Mouse (Mus musculus) limb, embryonic 14.5 days (tissue): ENCODE data around the gene Paqr7. TPM values are rescaled to one million over a fixed set of nuclear protein-coding genes. Genes with fewer than 3 reads are reported as not detected.
A peak's percentile ranks its signal among the peaks of the same experiment; 100 is the strongest.
"Not testable (repeated sequence)": the region's sequence is repeated elsewhere in the genome, so short reads cannot be mapped to it uniquely, and the experiment has no call there.

Source experiments
- ATAC-seq: fragments of 200-750 bp; cut with Nextera tagmentation; 2 replicates; pipeline ENCODE4 v1.8.0; 2017; ENCODE audit warnings: low read depth, moderate number of reproducible peaks, moderate TSS enrichment; ENCODE audit not compliant: low FRiP score
- DNase-seq: peaks from one replicate; pipeline ENCODE4 v3.0.0-alpha.2; 2015; ENCODE audit warnings: low spot score
- H3K27ac ChIP-seq: fragments of 300-500 bp; sonication (generic); replicated peaks from 2 replicates; pipeline ENCODE4 v1.5.1; 2014; ENCODE audit warnings: low read depth, mild to moderate bottlenecking, low read length, moderate library complexity, mixed read lengths
- H3K27me3 ChIP-seq: fragments of 300-500 bp; sonication (generic); 2 replicates; pipeline ENCODE4 v1.6.1; 2014; ENCODE audit warnings: low read length, mixed read lengths; ENCODE audit not compliant: control insufficient read depth, insufficient read depth
- H3K36me3 ChIP-seq: fragments of 300-500 bp; sonication (generic); 2 replicates; pipeline ENCODE4 v1.6.1; 2014; ENCODE audit warnings: mild to moderate bottlenecking, low read length, moderate library complexity, mixed read lengths; ENCODE audit not compliant: control insufficient read depth, insufficient read depth
- H3K4me1 ChIP-seq: fragments of 300-500 bp; sonication (generic); 2 replicates; pipeline ENCODE4 v1.6.1; 2014; ENCODE audit warnings: antibody characterized with exemption, low read length, mixed read lengths; ENCODE audit not compliant: control insufficient read depth, insufficient read depth
- H3K4me2 ChIP-seq: fragments of 300-500 bp; sonication (generic); replicated peaks from 2 replicates; pipeline ENCODE4 v1.6.1; 2014; ENCODE audit warnings: low read depth, mild to moderate bottlenecking, low read length, moderate library complexity; ENCODE audit not compliant: severe bottlenecking
- H3K4me3 ChIP-seq: fragments of 300-500 bp; sonication (generic); replicated peaks from 2 replicates; pipeline ENCODE4 v1.5.1; 2014; ENCODE audit warnings: low read length
- H3K9ac ChIP-seq: fragments of 300-500 bp; sonication (generic); 2 replicates; pipeline ENCODE4 v1.6.1; 2014; ENCODE audit warnings: mild to moderate bottlenecking, low read depth, low read length, moderate library complexity; ENCODE audit not compliant: severe bottlenecking
- H3K9me3 ChIP-seq: fragments of 300-500 bp; sonication (generic); 2 replicates; pipeline ENCODE4 v1.6.1; 2016; ENCODE audit warnings: low read length; ENCODE audit not compliant: control insufficient read depth
- POLR2A ChIP-seq: fragments of 200-500 bp; IDR thresholded peaks from 2 replicates; pipeline ENCODE4 v1.8.0; 2012; ENCODE audit warnings: inconsistent platforms, mild to moderate bottlenecking, moderate library complexity, borderline replicate concordance; ENCODE audit not compliant: insufficient read depth, insufficient read length; ENCODE audit errors: extremely low read depth
- WGBS: fragments of 180-500 bp; shearing (Covaris S2); extraction: QIAGEN DNeasy Blood & Tissue Kit; methylation state at CpG from one replicate; pipeline ENCODE4 v1.1.7; 2014; 5-methylcytosine and 5-hydroxymethylcytosine counted together
- polyA plus RNA-seq, 2 experiments: library from polyadenylated mRNA; depleted of rRNA in 1 of 2; stranded (reverse) in 1 of 2; unstranded in 1 of 2; fragments of >200 nt; fragmentation: Nextera tagmentation in 1 of 2; extraction: Ambion mirVana in 1 of 2; gene quantifications; 2 replicates each; pipeline versions ENCODE4 v1.2.1 to v1.2.3; 2012 to 2014

Paqr7 gene
- polyA plus RNA-seq, 2 experiments, result 2.9 to 5.9 TPM

- WGBS, result 90% methylated on average over 5 of the region's 5 CpGs
- H3K27ac ChIP-seq, result no peak overlapping the region
- H3K9me3 ChIP-seq, result no peaks in the 10 kb centered on the region
- H3K9ac ChIP-seq, result no peak overlapping the region
- H3K4me2 ChIP-seq, result no peak overlapping the region
- ATAC-seq, result no peak
- DNase-seq, result no peak
- no peaks in the 10 kb centered on the region for H3K4me1 ChIP-seq
- H3K4me3 ChIP-seq, result no peak overlapping the region
- no peaks in the 10 kb centered on the region for H3K27me3 ChIP-seq
- TF ChIP-seq POLR2A, result no peak
- H3K36me3 ChIP-seq, result no peaks in the 10 kb centered on the region
Observed at GRCm38 (mm10) chr4:134488211-134488610, 8.3 kb upstream of the Paqr7 start.

GRCm38 (mm10) chr4:134489986-134490665 lies 6.4 kb upstream of the Paqr7 start:
- Histone ChIP-seq H3K27me3 (no peaks in the 10 kb centered on the region), H3K4me3 (no peak overlapping the region), H3K4me2 (no peak overlapping the region), H3K9ac (no peak overlapping the region), H3K9me3 (no peaks in the 10 kb centered on the region), H3K27ac (no peak overlapping the region), H3K36me3 (no peaks in the 10 kb centered on the region), H3K4me1 (peaks cover 3% of the 10 kb centered on the region; the same call in 1 of the 2 replicates)
- ATAC-seq (no peak), DNase-seq (no peak)
- no peak for TF ChIP-seq POLR2A
- WGBS, result 87% methylated on average over 11 of the region's 11 CpGs

GRCm38 (mm10) chr4:134491716-134492115 lies 4.8 kb upstream of the Paqr7 start:
- no peak for TF ChIP-seq POLR2A
- Histone ChIP-seq H3K4me2 (no peak overlapping the region), H3K27me3 (no peaks in the 10 kb centered on the region), H3K4me3 (no peak overlapping the region), H3K4me1 (peaks cover 15% of the 10 kb centered on the region), H3K27ac (no peak overlapping the region), H3K9me3 (no peaks in the 10 kb centered on the region), H3K9ac (no peak overlapping the region), H3K36me3 (no peaks in the 10 kb centered on the region)
- DNase-seq, result peak; percentile 50
- WGBS, result 56% methylated on average over 6 of the region's 6 CpGs
- no peak for ATAC-seq

GRCm38 (mm10) chr4:134494161-134494560 lies 2.3 kb upstream of the Paqr7 start:
- not testable (repeated sequence) for H3K4me3 ChIP-seq, H3K27me3 ChIP-seq, H3K9me3 ChIP-seq, DNase-seq, H3K36me3 ChIP-seq, H3K9ac ChIP-seq, H3K27ac ChIP-seq, H3K4me2 ChIP-seq, ATAC-seq
- WGBS, result 89% methylated on average over 6 of the region's 6 CpGs
- peaks cover 15% of the 10 kb centered on the region for H3K4me1 ChIP-seq

GRCm38 (mm10) chr4:134494780-134495545 lies 1.5 kb upstream of the Paqr7 start:
- Histone ChIP-seq H3K4me2 (no peak overlapping the region), H3K9ac (0 out of 2 replicates have a peak overlapping the region, but pooled peaks have one; percentile 28), H3K27me3 (no peaks in the 10 kb centered on the region), H3K4me3 (no peak overlapping the region), H3K4me1 (peaks cover 15% of the 10 kb centered on the region), H3K36me3 (no peaks in the 10 kb centered on the region), H3K9me3 (no peaks in the 10 kb centered on the region), H3K27ac (no peak overlapping the region)
- TF ChIP-seq POLR2A, result no peak
- WGBS, result 63% methylated on average over 16 of the region's 16 CpGs
- peak; percentile 45; the same call in 1 of the 2 replicates for ATAC-seq
- DNase-seq, result peak; percentile 27
